Mouse (Mus musculus): Measurements from ENCODE around the gene Trp73. TPM values are rescaled to one million over a fixed set of nuclear protein-coding genes. Genes with fewer than 3 reads are reported as not detected.

The Trp73 gene
- polyA plus RNA-seq, 1 experiment: not detected

DNA sequence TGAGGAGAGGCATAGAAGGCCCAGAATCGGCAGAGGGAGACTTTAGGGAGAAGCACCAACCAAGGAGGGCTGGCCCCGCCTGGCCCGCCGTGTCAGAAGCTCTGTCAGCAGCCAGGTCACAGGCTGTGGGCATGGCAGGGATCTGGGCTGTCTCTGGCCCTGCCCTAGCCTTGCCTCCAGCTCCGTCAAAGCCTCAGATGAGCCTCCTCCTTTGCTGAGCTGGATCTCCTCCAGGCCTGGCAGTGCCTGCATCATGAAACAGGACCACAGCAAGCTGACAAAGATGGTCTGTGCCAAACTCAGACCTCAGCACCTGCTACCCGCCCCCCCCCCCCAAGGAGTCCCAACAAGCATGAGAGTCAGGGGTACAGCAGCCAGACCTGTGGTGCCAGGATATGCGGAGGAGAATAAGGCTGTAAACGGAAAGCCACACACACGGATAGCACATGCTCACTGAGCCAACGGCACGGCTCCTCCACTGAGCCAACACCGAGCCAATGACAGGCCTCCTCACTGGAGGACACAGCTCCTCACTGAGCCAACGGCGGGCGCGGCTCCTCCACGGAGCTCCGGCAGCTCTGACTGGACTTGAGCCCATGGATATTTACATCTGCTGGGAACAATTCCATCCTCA lies 30.7 kb downstream of the Trp73 start:
- TF ChIP-seq CTCF (IDR thresholded peaks at IDR 0.05; ENCODE audit: control insufficient read depth, insufficient read depth, low read length) (no peak), POLR2A (IDR thresholded peaks at IDR 0.05; ENCODE audit: borderline replicate concordance, control insufficient read depth, low read depth, low read length) (no peak)
- no peak overlapping the region for H3K27ac ChIP-seq (ENCODE audit: control insufficient read depth, insufficient read depth, low read depth, low read length, poor library complexity)
- 55% methylated on average over 18 of the region's 18 CpGs for WGBS

DNA sequence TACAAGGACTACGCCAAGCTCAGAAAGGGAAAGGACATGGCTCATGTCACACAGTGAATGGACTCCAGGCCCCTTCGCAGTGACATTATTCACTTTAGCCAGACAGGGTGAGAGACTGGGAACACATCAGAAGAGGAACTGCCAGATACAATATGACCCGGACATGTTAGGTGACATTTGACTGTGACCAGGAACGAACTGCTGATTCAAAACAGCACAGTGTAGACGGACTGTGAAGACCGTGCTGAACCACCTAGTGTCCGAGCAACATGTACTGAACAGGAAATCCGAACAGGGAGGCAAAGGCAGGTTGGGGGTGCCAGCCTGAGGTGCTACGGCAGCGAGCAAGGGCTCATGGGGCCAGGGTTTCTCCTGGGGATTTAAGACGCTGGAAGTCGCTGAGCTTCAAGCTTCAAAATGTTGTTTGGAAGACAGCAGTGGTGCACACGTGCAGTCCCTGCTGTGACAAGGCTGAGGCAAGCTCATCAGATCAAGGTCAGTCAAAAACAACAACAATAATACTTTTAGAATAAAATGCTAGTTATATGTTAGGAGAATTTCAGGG lies 33.4 kb downstream of the Trp73 start:
- WGBS: 66% methylated on average over 13 of the region's 13 CpGs
- Histone ChIP-seq H3K4me1 (ENCODE audit: control insufficient read depth, insufficient read depth, low read length) (no peaks in the 10 kb centered on the region), H3K4me3 (replicated peaks; ENCODE audit: control insufficient read depth, low read depth, low read length) (no peak overlapping the region), H3K27ac (ENCODE audit: control insufficient read depth, insufficient read depth, low read depth, low read length, poor library complexity) (no peak overlapping the region)
- TF ChIP-seq POLR2A (IDR thresholded peaks at IDR 0.05; ENCODE audit: borderline replicate concordance, control insufficient read depth, low read depth, low read length) (no peak), CTCF (IDR thresholded peaks at IDR 0.05; ENCODE audit: control insufficient read depth, insufficient read depth, low read length) (no peak)

More for the DNA sequence above, 30.7 kb downstream of the Trp73 start:
- Histone ChIP-seq H3K4me1 (ENCODE audit: control insufficient read depth, insufficient read depth, low read length) (no peaks in the 10 kb centered on the region), H3K4me3 (replicated peaks; ENCODE audit: control insufficient read depth, low read depth, low read length) (no peak overlapping the region)

DNA sequence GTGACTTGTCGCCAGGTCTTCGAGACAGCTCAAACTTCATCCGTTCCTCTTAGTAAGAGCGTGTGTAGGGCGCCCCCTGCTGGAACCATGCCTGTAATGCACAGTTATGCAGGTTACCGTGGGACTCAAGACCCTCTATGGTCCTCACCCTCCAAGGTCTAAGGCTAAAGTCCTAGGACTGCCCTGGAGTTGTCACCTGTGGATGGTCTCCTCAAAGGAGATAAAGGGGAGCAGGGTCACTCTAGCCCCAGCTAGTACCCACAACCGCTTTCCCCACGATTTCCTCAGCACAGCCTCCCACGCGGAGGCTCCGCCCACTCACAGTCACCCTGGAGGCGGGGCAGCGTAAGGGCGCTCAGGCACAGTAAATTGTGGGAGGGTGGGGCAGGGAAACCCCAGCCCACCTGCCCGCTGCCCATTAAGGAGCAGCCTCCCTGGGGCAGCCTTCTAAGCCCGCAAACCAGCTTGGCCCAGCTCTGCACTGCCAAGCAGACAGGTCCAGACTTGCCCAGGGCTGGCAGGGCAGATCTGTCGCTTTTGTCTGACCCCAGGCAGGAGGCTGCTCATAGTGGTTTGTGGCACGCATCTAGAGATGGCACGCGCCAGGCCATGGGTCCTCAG lies 34.5 kb downstream of the Trp73 start:
- no peaks in the 10 kb centered on the region for H3K4me1 ChIP-seq (ENCODE audit: control insufficient read depth, insufficient read depth, low read length)
- peak; percentile 87 for TF ChIP-seq CTCF (IDR thresholded peaks at IDR 0.05; ENCODE audit: control insufficient read depth, insufficient read depth, low read length)
- no peak for TF ChIP-seq POLR2A (IDR thresholded peaks at IDR 0.05; ENCODE audit: borderline replicate concordance, control insufficient read depth, low read depth, low read length)
- H3K27ac ChIP-seq (ENCODE audit: control insufficient read depth, insufficient read depth, low read depth, low read length, poor library complexity): no peak overlapping the region
- no peak overlapping the region for H3K4me3 ChIP-seq (replicated peaks; ENCODE audit: control insufficient read depth, low read depth, low read length)
- 29% methylated on average over 20 of the region's 20 CpGs for WGBS

DNA sequence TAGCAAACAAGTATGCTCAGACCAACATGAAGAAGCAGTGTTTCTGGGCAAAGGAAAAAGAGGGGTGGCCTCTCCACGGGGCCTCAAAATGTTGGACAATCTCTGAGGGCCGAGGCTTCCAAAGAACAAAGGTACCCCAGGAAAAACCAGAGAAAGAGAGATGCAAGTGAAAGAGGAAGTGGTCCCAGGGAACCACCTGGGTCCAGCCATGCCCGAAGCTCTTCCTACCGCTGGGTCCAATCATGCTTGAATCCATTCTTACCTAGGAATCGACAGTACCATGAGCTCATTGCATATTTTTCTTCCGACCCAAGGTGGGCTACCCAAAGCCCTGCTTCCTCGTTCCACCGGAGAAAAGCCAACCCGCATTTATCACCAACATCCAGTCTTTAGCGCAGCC lies 36.1 kb downstream of the Trp73 start:
- Histone ChIP-seq H3K4me1 (ENCODE audit: control insufficient read depth, insufficient read depth, low read length) (no peaks in the 10 kb centered on the region), H3K4me3 (replicated peaks; ENCODE audit: control insufficient read depth, low read depth, low read length) (no peak overlapping the region), H3K27ac (ENCODE audit: control insufficient read depth, insufficient read depth, low read depth, low read length, poor library complexity) (no peak overlapping the region)
- TF ChIP-seq CTCF (IDR thresholded peaks at IDR 0.05; ENCODE audit: control insufficient read depth, insufficient read depth, low read length): no peak
- TF ChIP-seq POLR2A (IDR thresholded peaks at IDR 0.05; ENCODE audit: borderline replicate concordance, control insufficient read depth, low read depth, low read length): no peak
- 68% methylated on average over 10 of the region's 10 CpGs for whole genome bisulfite sequencing

DNA sequence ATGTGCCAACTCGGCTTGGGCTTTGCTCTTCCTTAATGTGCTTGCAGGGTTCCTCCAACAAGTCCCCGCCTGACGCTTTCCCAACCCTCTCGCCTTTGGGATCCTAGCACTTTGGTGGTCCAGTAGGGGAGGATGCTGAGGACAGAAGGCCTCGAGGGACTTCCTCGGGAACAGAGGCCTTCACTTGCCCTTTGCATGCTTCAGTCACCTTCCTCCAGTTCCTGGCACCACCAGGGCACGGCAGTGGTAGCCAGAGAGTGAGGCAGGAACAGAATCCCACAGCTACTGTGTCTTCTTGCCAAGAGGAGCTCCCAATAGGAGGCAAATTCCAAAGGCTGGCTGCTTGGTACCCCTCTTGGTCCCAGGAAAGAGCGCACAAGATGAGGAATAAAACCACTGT lies 36.6 kb downstream of the Trp73 start:
- Histone ChIP-seq H3K27ac (ENCODE audit: control insufficient read depth, insufficient read depth, low read depth, low read length, poor library complexity) (no peak overlapping the region), H3K4me3 (replicated peaks; ENCODE audit: control insufficient read depth, low read depth, low read length) (no peak overlapping the region), H3K4me1 (ENCODE audit: control insufficient read depth, insufficient read depth, low read length) (no peaks in the 10 kb centered on the region)
- WGBS: 61% methylated on average over 8 of the region's 8 CpGs
- TF ChIP-seq POLR2A (IDR thresholded peaks at IDR 0.05; ENCODE audit: borderline replicate concordance, control insufficient read depth, low read depth, low read length) (no peak), CTCF (IDR thresholded peaks at IDR 0.05; ENCODE audit: control insufficient read depth, insufficient read depth, low read length) (no peak)

DNA sequence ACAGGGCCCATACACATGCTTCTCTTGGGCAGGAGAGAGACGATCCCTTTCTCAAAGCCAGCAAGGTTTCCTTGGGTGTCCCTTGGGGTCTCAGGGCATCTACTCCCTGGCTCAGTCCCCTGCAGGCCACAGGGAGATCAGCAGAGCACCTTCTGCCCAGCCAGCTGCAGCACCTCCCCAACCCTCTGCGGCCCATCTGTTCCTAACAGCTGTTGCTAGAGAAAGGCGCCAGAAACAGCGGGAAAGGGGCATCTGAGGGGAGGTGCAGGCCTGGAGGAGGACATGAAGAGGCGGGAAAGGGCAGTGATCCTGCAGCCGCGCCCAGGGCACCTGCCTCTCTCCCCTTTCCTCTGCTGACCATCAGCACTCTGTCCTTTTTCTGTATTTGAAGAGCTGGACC lies 40.6 kb downstream of the Trp73 start:
- WGBS: 37% methylated on average over 7 of the region's 7 CpGs
- H3K27ac ChIP-seq (ENCODE audit: control insufficient read depth, insufficient read depth, low read depth, low read length, poor library complexity): no peak overlapping the region
- no peak overlapping the region for H3K4me3 ChIP-seq (replicated peaks; ENCODE audit: control insufficient read depth, low read depth, low read length)
- no peak for TF ChIP-seq CTCF (IDR thresholded peaks at IDR 0.05; ENCODE audit: control insufficient read depth, insufficient read depth, low read length)
- TF ChIP-seq POLR2A (IDR thresholded peaks at IDR 0.05; ENCODE audit: borderline replicate concordance, control insufficient read depth, low read depth, low read length): no peak
- H3K4me1 ChIP-seq (ENCODE audit: control insufficient read depth, insufficient read depth, low read length): no peaks in the 10 kb centered on the region

DNA sequence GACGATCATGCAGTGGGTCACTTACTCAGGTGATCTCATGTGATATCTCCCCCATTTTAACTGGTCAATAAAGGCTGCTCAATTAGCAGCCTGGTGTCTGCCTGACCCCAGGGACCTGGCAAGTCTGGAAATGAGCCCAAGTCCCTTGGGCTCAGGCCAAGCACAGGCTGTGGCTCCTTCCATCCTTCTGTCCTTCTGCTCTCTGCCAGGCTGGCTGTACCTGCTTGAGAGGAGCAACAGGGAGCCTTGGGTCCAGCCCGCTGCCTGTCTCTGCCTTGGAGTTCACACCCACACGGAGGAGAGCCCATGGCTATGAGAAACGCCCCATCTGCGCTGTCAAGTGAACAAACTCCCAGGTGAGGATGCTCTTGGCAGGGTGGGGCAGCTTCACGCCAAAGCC lies 43.9 kb downstream of the Trp73 start:
- Histone ChIP-seq H3K4me1 (ENCODE audit: control insufficient read depth, insufficient read depth, low read length) (no peaks in the 10 kb centered on the region), H3K4me3 (replicated peaks; ENCODE audit: control insufficient read depth, low read depth, low read length) (no peak overlapping the region), H3K27ac (ENCODE audit: control insufficient read depth, insufficient read depth, low read depth, low read length, poor library complexity) (no peak overlapping the region)
- TF ChIP-seq POLR2A (IDR thresholded peaks at IDR 0.05; ENCODE audit: borderline replicate concordance, control insufficient read depth, low read depth, low read length) (no peak), CTCF (IDR thresholded peaks at IDR 0.05; ENCODE audit: control insufficient read depth, insufficient read depth, low read length) (no peak)
- WGBS: 21% methylated on average over 6 of the region's 6 CpGs

DNA sequence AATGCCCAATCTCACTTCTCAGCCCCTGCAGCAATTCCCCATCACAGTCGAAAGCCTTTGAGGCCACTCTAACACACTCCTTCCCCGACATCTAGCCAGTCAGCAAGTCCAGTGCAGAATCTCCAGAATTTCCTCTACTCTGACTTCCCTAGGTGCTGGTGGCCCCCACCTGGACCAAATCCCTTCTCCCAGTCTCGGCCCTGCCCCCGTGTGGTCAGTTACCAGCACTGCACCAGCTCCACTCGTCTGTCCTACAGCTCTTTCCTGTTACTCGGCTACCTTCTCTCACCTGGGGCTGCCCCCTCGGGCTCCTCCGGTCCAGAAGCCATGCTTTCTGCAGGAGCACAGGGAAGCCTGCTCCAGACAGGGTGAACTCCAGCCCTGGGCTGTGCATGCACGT lies 46.8 kb downstream of the Trp73 start:
- 18% methylated on average over 9 of the region's 9 CpGs for WGBS
- no peaks in the 10 kb centered on the region for H3K4me1 ChIP-seq (ENCODE audit: control insufficient read depth, insufficient read depth, low read length)
- TF ChIP-seq POLR2A (IDR thresholded peaks at IDR 0.05; ENCODE audit: borderline replicate concordance, control insufficient read depth, low read depth, low read length): no peak
- TF ChIP-seq CTCF (IDR thresholded peaks at IDR 0.05; ENCODE audit: control insufficient read depth, insufficient read depth, low read length): peak; percentile 74
- H3K4me3 ChIP-seq (replicated peaks; ENCODE audit: control insufficient read depth, low read depth, low read length): no peak overlapping the region
- H3K27ac ChIP-seq (ENCODE audit: control insufficient read depth, insufficient read depth, low read depth, low read length, poor library complexity): no peak overlapping the region

Measured in bone marrow, adult 2 months (tissue).